ENCODE assay signal across 10 mouse cellular contexts in the genomic region with DNA sequence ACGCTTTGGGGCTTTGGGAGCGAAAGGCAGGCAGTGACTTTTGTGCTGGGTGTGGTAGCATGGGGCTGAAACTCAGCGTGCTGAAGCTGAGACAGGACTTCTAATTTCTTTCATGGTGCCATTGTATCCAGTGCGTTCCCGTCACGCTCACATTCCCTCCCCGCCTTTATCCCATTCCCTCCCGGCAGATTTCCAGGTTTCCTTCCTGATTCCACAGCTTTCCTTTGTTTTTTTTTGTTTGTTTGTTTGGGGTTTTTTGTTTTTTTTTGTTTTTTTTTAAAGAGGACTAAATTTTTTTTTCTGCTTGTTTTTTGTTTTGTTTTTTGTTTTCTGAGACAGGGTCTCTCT. TPM values are rescaled to one million over a fixed set of nuclear protein-coding genes. Genes with fewer than 3 reads are reported as not detected.
A peak's percentile ranks its signal among the peaks of the same experiment; 100 is the strongest.
DNase-seq lines count a peak whose midpoint lies in the region; ATAC-seq and TF ChIP-seq lines count a peak whose summit lies in the region.
"Had no signal": no experiment of that assay in that cellular context is flagged by ENCODE, and none has a peak within 500 bp of the region (broad histone marks: within the 10 kb centered on the region; RNA-seq: fewer than 3 reads in every experiment).

No protein-coding gene starts in this region.

- no peak for TF ChIP-seq POLR2A in MEL (IDR thresholded peaks at IDR 0.05; ENCODE audit: control insufficient read depth in 1 of 2, insufficient read depth in 1 of 2, low read depth in 1 of 2, low read length in 2 of 2, poor library complexity in 1 of 2)

- ATAC-seq in heart, embryonic 11.5 days (replicated peaks; ENCODE audit: insufficient number of reproducible peaks, low FRiP score, low TSS enrichment) = no peak
- no peak for ATAC-seq in liver, embryonic 12.5 days
- no peak for ATAC-seq in activated CD4-positive, CD25-positive, alpha-beta regulatory T cell, adult 4 months
- no peak for ATAC-seq in inflammation-experienced regulatory T-cells, adult 6 months
- ATAC-seq: Patski had no signal

- WGBS in heart, embryonic 11.5 days (ENCODE audit: insufficient replicate concordance) = 53% methylated on average over 8 of the region's 8 CpGs
- WGBS in liver, embryonic 12.5 days (ENCODE audit: insufficient replicate concordance) = 23% methylated on average over 8 of the region's 8 CpGs

- peaks cover 26% of the 10 kb centered on the region for H3K4me1 ChIP-seq in heart, embryonic 11.5 days (ENCODE audit: control insufficient read depth, insufficient read depth, low read length)
- H3K4me1 ChIP-seq in MEL (ENCODE audit: control insufficient read depth in 1 of 2, insufficient read depth in 2 of 2, low read length in 2 of 2) = peaks cover 0 to 17% of the 10 kb centered on the region in 2 experiments; a peak in 2 of 4 replicates
- H3K4me1 ChIP-seq in liver, embryonic 12.5 days = peaks cover 59% of the 10 kb centered on the region

- DNase-seq in heart, postnatal 25 days (ENCODE audit: low spot score) = no peak
- DNase-seq in MEL (ENCODE audit: low read depth, low spot score) = no peak
- DNase-seq in heart, postnatal 4 days = peak; percentile 25
- DNase-seq in cerebellum, adult 8-10 months = no peak

- H3K9me3 ChIP-seq in heart, embryonic 11.5 days (replicated peaks; ENCODE audit: control insufficient read depth, low read length) = peaks cover 6% of the 10 kb centered on the region; the same call in 1 of the 2 replicates
- no peaks in the 10 kb centered on the region for H3K9me3 ChIP-seq in MEL (replicated peaks; ENCODE audit: insufficient read depth, low read length)
- H3K9me3 ChIP-seq in liver, embryonic 12.5 days (replicated peaks) = 0 out of 2 replicates have a peak, but pooled peaks cover 2% of the 10 kb centered on the region

- no peaks in the 10 kb centered on the region for H3K79me2 ChIP-seq in MEL (ENCODE audit: control insufficient read depth, insufficient read depth, low read length, poor library complexity)

- intact Hi-C loops in heart, postnatal 25 days (cut with DNase I) = no loop called here

- no peak for TF ChIP-seq EP300 in MEL (IDR thresholded peaks at IDR 0.05; ENCODE audit: low read depth in 1 of 2, low read length in 2 of 2)

- no peaks in the 10 kb centered on the region for H3K27me3 ChIP-seq in heart, embryonic 11.5 days (ENCODE audit: control insufficient read depth, insufficient read depth, low read length)
- no peaks in the 10 kb centered on the region for H3K27me3 ChIP-seq in MEL (ENCODE audit: control insufficient read depth in 1 of 2, insufficient read depth in 2 of 2, low read length in 2 of 2)
- peaks cover 35% of the 10 kb centered on the region for H3K27me3 ChIP-seq in liver, embryonic 12.5 days (replicated peaks)
- H3K27me3 ChIP-seq: Patski had no signal

- H3K36me3 ChIP-seq in heart, embryonic 11.5 days (ENCODE audit: control insufficient read depth, insufficient read depth, low read length) = 0 out of 2 replicates have a peak, but pooled peaks cover 2% of the 10 kb centered on the region
- H3K36me3 ChIP-seq in MEL (ENCODE audit: control insufficient read depth in 1 of 2, insufficient read depth in 2 of 2, low read length in 2 of 2) = peaks cover 0 to 5% of the 10 kb centered on the region in 2 experiments; a peak in 2 of 4 replicates
- H3K36me3 ChIP-seq in liver, embryonic 12.5 days = no peaks in the 10 kb centered on the region
- H3K36me3 ChIP-seq: hindbrain, embryonic 12.5 days had no signal

- peak overlapping the region; percentile 62 for H3K27ac ChIP-seq in heart, embryonic 11.5 days (ENCODE audit: low read depth, low read length)
- H3K27ac ChIP-seq in MEL (ENCODE audit: control insufficient read depth, low read depth, low read length) = no peak overlapping the region
- peak overlapping the region; percentile 76; the same call in 1 of the 2 replicates for H3K27ac ChIP-seq in liver, embryonic 12.5 days
- H3K27ac ChIP-seq: hindbrain, embryonic 12.5 days had no signal

- H3K4me2 ChIP-seq in heart, embryonic 11.5 days = peak overlapping the region; percentile 49
- peak overlapping the region; percentile 68 for H3K4me2 ChIP-seq in liver, embryonic 12.5 days
- H3K4me2 ChIP-seq: hindbrain, embryonic 12.5 days had no signal

- TF ChIP-seq RAD21 in MEL (IDR thresholded peaks at IDR 0.05; ENCODE audit: low read depth, low read length) = no peak

- TF ChIP-seq CTCF in MEL (IDR thresholded peaks at IDR 0.05 in 2 of 3, conservative IDR thresholded peaks at IDR 0.05 in 1 of 3; ENCODE audit: control insufficient read depth in 1 of 3, insufficient read depth in 1 of 3, low read depth in 2 of 3, low read length in 3 of 3, poor library complexity in 1 of 3, severe bottlenecking in 1 of 3) = no peak

- no peak overlapping the region for H3K9ac ChIP-seq in heart, embryonic 11.5 days (ENCODE audit: low read depth, low read length)
- H3K9ac ChIP-seq in MEL (ENCODE audit: control insufficient read depth, low read depth, low read length, poor library complexity, severe bottlenecking) = no peak overlapping the region
- H3K9ac ChIP-seq in liver, embryonic 12.5 days = no peak overlapping the region
- H3K9ac ChIP-seq: hindbrain, embryonic 12.5 days had no signal

- H3K4me3 ChIP-seq in heart, embryonic 11.5 days (ENCODE audit: low read depth, low read length) = no peak overlapping the region
- H3K4me3 ChIP-seq in MEL (ENCODE audit: control insufficient read depth in 1 of 2, insufficient read depth in 1 of 2, low read depth in 2 of 2, low read length in 2 of 2) = peak overlapping the region; percentile 18 to 34; a peak in 3 of 4 replicates
- no peak overlapping the region for H3K4me3 ChIP-seq in liver, embryonic 12.5 days
- H3K4me3 ChIP-seq: hindbrain, embryonic 12.5 days had no signal

TF ChIP-seq in MEL, 35 proteins besides CTCF, POLR2A, EP300 and RAD21 (continues in another document):
- TF ChIP-seq TAL1 (IDR thresholded peaks at IDR 0.05; ENCODE audit: low read length) (no peak), USF2 (IDR thresholded peaks at IDR 0.05; ENCODE audit: borderline replicate concordance in 1 of 2, insufficient read depth in 1 of 2, low read depth in 1 of 2, low read length in 2 of 2) (no peak), NRF1 (IDR thresholded peaks at IDR 0.05; ENCODE audit: insufficient read depth, low read depth, low read length, poor library complexity, severe bottlenecking) (no peak), JUND (IDR thresholded peaks at IDR 0.05; ENCODE audit: low read depth, low read length) (no peak), ETS1 (IDR thresholded peaks at IDR 0.05; ENCODE audit: low read depth, low read length) (no peak), UBTF (IDR thresholded peaks at IDR 0.05; ENCODE audit: borderline replicate concordance, insufficient read depth, low read depth, low read length) (no peak), TCF12 (IDR thresholded peaks at IDR 0.05; ENCODE audit: low read depth, low read length) (no peak)

RNA-seq across cellular contexts. Expression of a gene that starts 5.1 kb away (rescaled TPM):
- 64.1 and 65.7 TPM in 2 replicates for polyA plus RNA-seq in heart, embryonic 11.5 days (2014; fragmentation: Nextera tagmentation; extraction: Ambion mirVana)
- 10 to 100 TPM; 37.1 to 38.9 TPM for total RNA-seq in heart, postnatal 25 days (2021)
- total RNA-seq in MEL (2012; rRNA removed) = 0.31 and 0.42 TPM in 2 replicates
- 1 to 10 TPM in 1 of 2 experiments, not detected in 1; 1.8 TPM for polyA plus RNA-seq in MEL (2012; ENCODE audit: insufficient read depth in 1 of 2, insufficient read length in 2 of 2, low read depth in 1 of 2, low replicate concordance in 2 of 2, missing spikeins in 1 of 2)
- 10 to 100 TPM; 57.1 to 58.1 TPM for total RNA-seq in heart, postnatal 4 days (2021)
- polyA plus RNA-seq in liver, embryonic 12.5 days (2016; fragmentation: Nextera tagmentation; extraction: Ambion mirVana) = 28.2 and 28.9 TPM in 2 replicates
- polyA plus RNA-seq in activated CD4-positive, CD25-positive, alpha-beta regulatory T cell, adult 4 months (2017; shearing (Covaris generic)) = under 1 TPM in 1 of 2 experiments, not detected in 1; 0.18 TPM
- 1 to 10 TPM in 1 of 3 experiments, under 1 TPM in 2; 0.32 to 1.0 (median 0.55) TPM for polyA plus RNA-seq in inflammation-experienced regulatory T-cells, adult 6 months (2017; shearing (Covaris generic))

RNA-seq across cellular contexts. Expression of a gene that starts 23.7 kb away (rescaled TPM):
- polyA plus RNA-seq in heart, embryonic 11.5 days (2014; fragmentation: Nextera tagmentation; extraction: Ambion mirVana) = 0.45 and 1.7 TPM in 2 replicates
- total RNA-seq in heart, postnatal 25 days (2021) = 1 to 10 TPM; 1.2 to 1.6 TPM
- 0.49 and 0.50 TPM in 2 replicates for total RNA-seq in MEL (2012; rRNA removed)
- 1 to 10 TPM in 1 of 2 experiments, not detected in 1; 1.4 TPM for polyA plus RNA-seq in MEL (2012; ENCODE audit: insufficient read depth in 1 of 2, insufficient read length in 2 of 2, low read depth in 1 of 2, low replicate concordance in 2 of 2, missing spikeins in 1 of 2)
- total RNA-seq in heart, postnatal 4 days (2021) = 1 to 10 TPM; 1.1 to 1.7 TPM
- 3.1 TPM in 2 replicates for polyA plus RNA-seq in liver, embryonic 12.5 days (2016; fragmentation: Nextera tagmentation; extraction: Ambion mirVana)
- polyA plus RNA-seq in activated CD4-positive, CD25-positive, alpha-beta regulatory T cell, adult 4 months (2017; shearing (Covaris generic)) = 1 to 10 TPM; 5.9 to 10.0 TPM
- polyA plus RNA-seq in inflammation-experienced regulatory T-cells, adult 6 months (2017; shearing (Covaris generic)) = 10 to 100 TPM in 2 of 3 experiments, 1 to 10 TPM in 1; 9.8 to 17.9 (median 12.6) TPM

RNA-seq across cellular contexts. Expression of a gene that starts 31.3 kb away (rescaled TPM):
- polyA plus RNA-seq in heart, embryonic 11.5 days (2014; fragmentation: Nextera tagmentation; extraction: Ambion mirVana) = 53.3 and 68.2 TPM in 2 replicates
- total RNA-seq in heart, postnatal 25 days (2021) = 10 to 100 TPM; 38.7 to 42.6 TPM
- 50.0 and 56.0 TPM in 2 replicates for total RNA-seq in MEL (2012; rRNA removed)
- polyA plus RNA-seq in MEL (2012; ENCODE audit: insufficient read depth in 1 of 2, insufficient read length in 2 of 2, low read depth in 1 of 2, low replicate concordance in 2 of 2, missing spikeins in 1 of 2) = 10 to 100 TPM in 1 of 2 experiments, not detected in 1; 55.0 TPM
- total RNA-seq in heart, postnatal 4 days (2021) = 10 to 100 TPM; 53.4 to 54.3 TPM
- 27.5 and 28.7 TPM in 2 replicates for polyA plus RNA-seq in liver, embryonic 12.5 days (2016; fragmentation: Nextera tagmentation; extraction: Ambion mirVana)
- polyA plus RNA-seq in activated CD4-positive, CD25-positive, alpha-beta regulatory T cell, adult 4 months (2017; shearing (Covaris generic)) = 10 to 100 TPM; 41.0 to 43.1 TPM
- 10 to 100 TPM; 46.9 to 62.6 (median 57.2) TPM for polyA plus RNA-seq in inflammation-experienced regulatory T-cells, adult 6 months (2017; shearing (Covaris generic))

RNA-seq across cellular contexts. Expression of a gene that starts 53.6 kb away (rescaled TPM):
- 0.18 and 0.44 TPM in 2 replicates for polyA plus RNA-seq in heart, embryonic 11.5 days (2014; fragmentation: Nextera tagmentation; extraction: Ambion mirVana)
- total RNA-seq in heart, postnatal 25 days (2021) = 1 to 10 TPM; 2.7 TPM
- 31.0 and 31.5 TPM in 2 replicates for total RNA-seq in MEL (2012; rRNA removed)
- 10 to 100 TPM in 1 of 2 experiments, not detected in 1; 41.2 TPM for polyA plus RNA-seq in MEL (2012; ENCODE audit: insufficient read depth in 1 of 2, insufficient read length in 2 of 2, low read depth in 1 of 2, low replicate concordance in 2 of 2, missing spikeins in 1 of 2)
- total RNA-seq in heart, postnatal 4 days (2021) = 1 to 10 TPM in 1 of 2 experiments, under 1 TPM in 1; 0.90 to 1.5 TPM
- 4.7 and 5.3 TPM in 2 replicates for polyA plus RNA-seq in liver, embryonic 12.5 days (2016; fragmentation: Nextera tagmentation; extraction: Ambion mirVana)
- polyA plus RNA-seq in activated CD4-positive, CD25-positive, alpha-beta regulatory T cell, adult 4 months (2017; shearing (Covaris generic)) = 10 to 100 TPM; 71.7 to 78.8 TPM
- polyA plus RNA-seq in inflammation-experienced regulatory T-cells, adult 6 months (2017; shearing (Covaris generic)) = 10 to 100 TPM; 73.5 to 84.6 (median 78.0) TPM
- polyA plus RNA-seq: Patski had no signal

Comparison
In these comparisons a context has a peak if more than half of its experiments do, and no peak if none do; other contexts are left out.
1. H3K4me3 ChIP-seq: peak in MEL (2 of 2); none in heart, embryonic 11.5 days (single experiment) and liver, embryonic 12.5 days (single experiment).
2. RNA of a gene that starts 5.1 kb away (polyA plus RNA-seq): 64.1 to 65.7 TPM in heart, embryonic 11.5 days and 28.2 to 28.9 TPM in liver, embryonic 12.5 days; 1.8 TPM in MEL, 0.32 to 1.0 TPM in inflammation-experienced regulatory T-cells, adult 6 months and 0.18 TPM in activated CD4-positive, CD25-positive, alpha-beta regulatory T cell, adult 4 months; every median in the first group is over 10 times any median in the second.